Mouse (Mus musculus) midbrain, embryonic 13.5 days (tissue): ENCODE measurements around the gene Nsd1. TPM values are rescaled to one million over a fixed set of nuclear protein-coding genes. Genes with fewer than 3 reads are reported as not detected.
"Not testable (repeated sequence)": the region's sequence is repeated elsewhere in the genome, so short reads cannot be mapped to it uniquely, and the experiment has no call there.

Source experiments
- ATAC-seq: fragments of 200-750 bp; cut with Nextera tagmentation; 2 replicates; pipeline ENCODE4 v1.8.0; 2017; ENCODE audit warnings: mild to moderate bottlenecking, moderate TSS enrichment, moderate library complexity
- H3K27ac ChIP-seq: fragments of 300-500 bp; sonication (generic); 2 replicates; pipeline ENCODE4 v1.5.1; 2015; ENCODE audit warnings: inconsistent platforms, mild to moderate bottlenecking, moderate library complexity
- H3K27me3 ChIP-seq: fragments of 300-500 bp; sonication (generic); 2 replicates; pipeline ENCODE4 v1.6.1; 2015; ENCODE audit warnings: mild to moderate bottlenecking, inconsistent platforms
- H3K36me3 ChIP-seq: fragments of 300-500 bp; sonication (generic); 2 replicates; pipeline ENCODE4 v1.6.1; 2015; ENCODE audit warnings: mild to moderate bottlenecking, inconsistent platforms
- H3K4me1 ChIP-seq: fragments of 300-500 bp; sonication (generic); replicated peaks from 2 replicates; pipeline ENCODE4 v1.6.1; 2015; ENCODE audit warnings: inconsistent platforms
- H3K4me2 ChIP-seq: fragments of 300-500 bp; sonication (generic); replicated peaks from 2 replicates; pipeline ENCODE4 v1.6.1; 2015; ENCODE audit warnings: moderate library complexity, mild to moderate bottlenecking, inconsistent platforms
- H3K4me3 ChIP-seq: fragments of 300-500 bp; sonication (generic); replicated peaks from 2 replicates; pipeline ENCODE4 v1.5.1; 2015; ENCODE audit warnings: mild to moderate bottlenecking, inconsistent platforms
- H3K9ac ChIP-seq: fragments of 300-500 bp; sonication (generic); replicated peaks from 2 replicates; pipeline ENCODE4 v1.6.1; 2015; ENCODE audit warnings: mild to moderate bottlenecking, inconsistent platforms
- H3K9me3 ChIP-seq: fragments of 300-500 bp; sonication (generic); 2 replicates; pipeline ENCODE4 v1.6.1; 2016; ENCODE audit warnings: mild to moderate bottlenecking, inconsistent platforms
- WGBS: fragments of 180-500 bp; shearing (Covaris S2); methylation state at CpG from one replicate; pipeline ENCODE4 v1.1.7; 2015; 5-methylcytosine and 5-hydroxymethylcytosine counted together
- polyA plus RNA-seq: library from polyadenylated mRNA; unstranded; fragments of >200 nt; fragmentation: Nextera tagmentation; extraction: Ambion mirVana; gene quantifications from 2 replicates; pipeline ENCODE4 v1.2.1, GENCODE M21; 2015

Nsd1 gene
- polyA plus RNA-seq, 1 experiment from 2014 or later = 75.1 TPM

DNA sequence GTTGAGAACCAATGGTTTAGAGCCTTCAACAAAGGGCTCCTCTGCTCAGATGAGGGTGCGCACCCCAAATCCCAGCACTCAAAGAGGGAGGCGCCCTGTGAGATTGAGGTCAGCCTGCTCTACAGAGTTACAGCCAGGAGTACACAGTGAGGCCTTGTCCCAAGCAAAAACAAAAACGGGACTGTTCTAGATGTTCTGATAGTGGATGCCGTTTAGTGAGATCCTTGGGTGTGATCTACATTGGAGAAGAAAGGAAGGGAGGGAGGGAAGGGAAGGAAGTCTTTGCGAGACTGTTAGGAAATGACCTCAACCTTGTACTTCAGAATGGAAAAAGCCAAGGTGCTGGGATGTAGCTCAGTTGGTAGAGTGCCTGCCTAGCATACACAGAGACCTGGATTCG lies 33.3 kb upstream of the Nsd1 start:
- Histone ChIP-seq H3K4me1 (peaks cover 14% of the 10 kb centered on the region), H3K36me3 (no peaks in the 10 kb centered on the region), H3K9ac (no peak overlapping the region), H3K4me3 (no peak overlapping the region), H3K27ac (no peak overlapping the region), H3K9me3 (no peaks in the 10 kb centered on the region), H3K4me2 (no peak overlapping the region), H3K27me3 (peaks cover 3% of the 10 kb centered on the region; the same call in 1 of the 2 replicates)
- ATAC-seq = no peak
- 93% methylated on average over 6 of the region's 6 CpGs for WGBS

DNA sequence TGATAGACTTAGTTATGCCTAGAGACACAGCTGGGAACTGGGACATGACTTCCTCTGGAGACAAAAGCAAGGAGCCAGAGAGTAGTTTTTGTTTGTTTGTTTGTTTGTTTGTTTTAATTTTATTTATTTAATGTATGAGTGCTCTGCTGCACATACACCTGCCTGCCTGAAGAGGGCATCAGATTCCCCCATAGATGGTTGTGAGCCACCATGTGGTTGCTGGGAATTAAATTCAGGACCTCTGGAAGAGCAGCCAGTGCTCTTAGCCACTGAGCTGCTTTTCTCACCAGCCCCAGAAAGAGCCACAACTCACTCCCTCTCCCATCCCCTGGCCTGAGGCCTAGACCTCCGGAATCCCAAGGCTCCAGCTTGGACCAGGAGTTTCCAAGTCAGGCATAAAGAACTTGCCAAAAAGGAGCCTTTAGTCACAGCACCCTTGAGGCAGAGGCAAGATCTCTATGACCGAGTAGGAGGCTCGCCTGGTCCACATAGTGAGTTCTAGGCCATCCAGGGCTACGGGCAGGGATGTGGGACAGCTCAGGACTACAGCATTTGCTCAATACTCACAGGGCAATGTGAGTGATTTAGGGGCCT lies 31.6 kb upstream of the Nsd1 start:
- no peaks in the 10 kb centered on the region for H3K9me3 ChIP-seq
- 63% methylated on average over 4 of the region's 4 CpGs for WGBS
- H3K27me3 ChIP-seq = no peaks in the 10 kb centered on the region
- ATAC-seq = no peak; the same call in 1 of the 2 replicates
- H3K4me3 ChIP-seq = no peak overlapping the region
- no peak overlapping the region for H3K27ac ChIP-seq
- H3K9ac ChIP-seq = no peak overlapping the region
- H3K36me3 ChIP-seq = no peaks in the 10 kb centered on the region
- H3K4me1 ChIP-seq = peaks cover 6% of the 10 kb centered on the region
- no peak overlapping the region for H3K4me2 ChIP-seq

DNA sequence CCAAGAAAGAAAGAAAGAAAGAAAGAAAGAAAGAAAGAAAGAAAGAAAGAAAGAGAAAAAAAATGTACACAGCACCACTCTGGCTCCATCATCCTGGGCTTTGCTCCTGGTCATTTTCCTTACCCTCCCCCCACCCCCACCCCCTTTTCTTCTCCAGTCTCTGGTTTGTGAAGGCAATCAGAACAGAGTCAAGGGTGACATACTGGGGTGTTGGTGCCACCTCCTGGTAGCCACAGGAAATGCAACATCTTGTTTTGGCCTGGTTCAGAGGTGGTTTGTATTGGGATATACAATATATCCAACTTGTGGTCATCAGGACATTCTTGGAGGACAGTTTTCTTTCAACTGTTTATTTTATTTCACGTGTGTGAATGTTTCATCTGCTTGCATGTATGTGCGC lies 31.0 kb upstream of the Nsd1 start:
- H3K36me3 ChIP-seq = no peaks in the 10 kb centered on the region
- peak; percentile 21; the same call in 1 of the 2 replicates for ATAC-seq
- H3K9ac ChIP-seq = no peak overlapping the region
- H3K9me3 ChIP-seq = no peaks in the 10 kb centered on the region
- peaks cover 6% of the 10 kb centered on the region for H3K4me1 ChIP-seq
- H3K27ac ChIP-seq = no peak overlapping the region
- H3K4me3 ChIP-seq = no peak overlapping the region
- H3K27me3 ChIP-seq = no peaks in the 10 kb centered on the region
- no peak overlapping the region for H3K4me2 ChIP-seq
- 36% methylated on average over 2 of the region's 2 CpGs for WGBS

DNA sequence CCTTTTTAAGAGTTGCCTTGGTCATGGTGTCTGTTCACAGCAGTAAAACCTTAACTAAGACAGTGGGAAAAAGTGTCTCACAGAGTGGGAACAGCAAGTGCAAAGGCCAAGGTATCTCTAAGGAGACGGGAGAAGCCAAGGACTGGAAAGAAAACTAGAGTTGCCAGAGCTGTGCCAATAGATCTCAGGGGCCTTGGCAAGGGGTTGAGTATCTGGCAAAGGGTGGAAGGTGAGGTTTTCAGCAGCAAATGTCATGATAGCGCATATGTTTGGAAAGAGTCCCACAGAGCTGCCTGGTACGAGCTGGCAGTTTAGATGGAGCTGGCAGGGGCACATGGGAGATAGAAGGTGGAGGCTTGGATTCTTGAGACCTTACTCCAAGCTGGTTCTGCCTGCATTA lies 30.0 kb upstream of the Nsd1 start:
- H3K27me3 ChIP-seq = no peaks in the 10 kb centered on the region
- H3K9me3 ChIP-seq = no peaks in the 10 kb centered on the region
- H3K27ac ChIP-seq = no peak overlapping the region
- no peak overlapping the region for H3K9ac ChIP-seq
- H3K36me3 ChIP-seq = no peaks in the 10 kb centered on the region
- H3K4me2 ChIP-seq = no peak overlapping the region
- no peak for ATAC-seq
- peaks cover 6% of the 10 kb centered on the region for H3K4me1 ChIP-seq
- 93% methylated on average over 3 of the region's 3 CpGs for WGBS
- no peak overlapping the region for H3K4me3 ChIP-seq

DNA sequence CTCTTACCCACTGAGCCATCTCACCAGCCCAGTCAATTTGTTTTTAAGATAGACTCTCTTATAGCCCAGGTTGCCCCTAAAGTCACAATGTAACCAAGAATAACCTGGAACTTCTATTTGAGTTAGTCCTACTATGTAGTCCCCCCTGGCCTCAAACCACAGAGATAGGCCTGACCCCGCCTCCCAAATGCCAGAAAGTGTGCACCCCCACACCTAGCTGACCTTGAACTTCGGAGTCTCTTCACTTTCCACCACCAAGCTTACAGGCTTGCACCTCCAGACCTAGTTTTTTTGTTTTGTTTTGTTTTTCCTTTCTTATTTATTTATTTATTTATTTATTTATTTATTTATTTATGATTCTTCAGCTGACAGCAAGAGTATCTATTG lies 27.8 kb upstream of the Nsd1 start:
- WGBS = 79% methylated on average over 2 of the region's 2 CpGs
- Histone ChIP-seq H3K9ac (no peak overlapping the region), H3K9me3 (no peaks in the 10 kb centered on the region), H3K4me1 (peaks cover 6% of the 10 kb centered on the region), H3K27me3 (no peaks in the 10 kb centered on the region), H3K36me3 (no peaks in the 10 kb centered on the region), H3K27ac (peak overlapping the region; percentile 75; the same call in 1 of the 2 replicates), H3K4me2 (peak overlapping the region; percentile 53; the same call in 1 of the 2 replicates), H3K4me3 (0 out of 2 replicates have a peak overlapping the region, but pooled peaks have one; percentile 27)
- no peak for ATAC-seq

DNA sequence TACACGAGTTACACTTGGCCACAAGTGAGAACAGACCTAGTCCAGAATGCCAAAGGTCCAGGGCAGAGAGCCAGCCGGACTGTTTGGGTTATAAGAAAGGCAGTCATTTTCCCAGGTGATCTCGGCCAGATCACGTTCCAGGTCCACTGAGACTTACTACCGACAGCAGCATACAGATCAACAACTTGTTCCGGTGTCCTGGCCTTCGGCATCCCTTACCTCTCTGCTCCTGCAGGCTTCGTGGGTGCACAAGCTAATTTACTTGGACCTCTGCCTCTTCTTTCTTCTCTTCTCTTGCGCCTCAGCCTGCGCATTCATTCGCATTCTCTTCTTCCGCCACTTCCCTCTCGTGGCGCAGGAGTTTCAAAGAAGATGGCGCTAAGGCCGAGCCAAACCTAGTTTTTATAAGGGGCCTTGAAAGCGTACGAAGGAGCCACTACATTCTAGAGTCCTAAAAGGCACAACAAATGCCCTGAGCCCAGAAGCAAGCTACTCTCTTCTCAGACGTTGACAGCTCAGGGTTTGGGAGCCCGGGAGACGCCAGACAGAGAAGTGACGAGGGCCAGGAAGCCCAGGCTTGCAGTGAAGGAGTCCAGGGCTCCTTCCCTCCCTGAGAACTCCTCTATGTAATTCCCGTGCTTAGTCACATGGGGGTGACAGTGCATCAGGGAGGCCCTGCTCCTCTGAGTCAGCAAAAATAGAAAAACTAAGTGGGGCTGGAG lies 27.2 kb upstream of the Nsd1 start:
- no peaks in the 10 kb centered on the region for H3K9me3 ChIP-seq
- H3K27me3 ChIP-seq = no peaks in the 10 kb centered on the region
- peak; percentile 81 for ATAC-seq
- peaks cover 6% of the 10 kb centered on the region for H3K4me1 ChIP-seq
- no peaks in the 10 kb centered on the region for H3K36me3 ChIP-seq
- 2% methylated on average over 23 of the region's 23 CpGs for WGBS
- H3K4me2 ChIP-seq = peak overlapping the region; percentile 53
- peak overlapping the region; percentile 52 for H3K9ac ChIP-seq
- peak overlapping the region; percentile 75 for H3K27ac ChIP-seq
- H3K4me3 ChIP-seq = peak overlapping the region; percentile 27

DNA sequence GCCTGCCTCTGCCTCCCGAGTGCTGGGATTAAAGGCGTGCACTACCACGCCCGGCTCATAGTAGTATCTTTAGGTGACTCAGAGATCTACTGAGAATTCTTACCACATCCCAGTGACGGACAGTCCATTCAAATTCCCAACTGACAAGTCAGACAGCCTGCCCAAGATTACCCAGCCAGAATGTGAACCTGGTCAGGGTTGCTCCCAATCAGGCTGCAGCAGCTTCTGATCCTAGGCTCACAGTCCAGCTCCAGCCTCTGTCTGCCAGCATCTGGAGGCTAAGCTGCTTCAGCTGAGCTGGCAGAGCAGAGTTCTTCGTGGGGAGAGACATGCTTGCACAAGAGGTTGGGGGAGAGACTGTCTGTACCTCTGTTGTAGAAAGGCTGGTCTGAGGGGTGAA lies 26.2 kb upstream of the Nsd1 start:
- Histone ChIP-seq H3K9ac (no peak overlapping the region), H3K4me2 (no peak overlapping the region), H3K9me3 (no peaks in the 10 kb centered on the region), H3K4me3 (no peak overlapping the region), H3K36me3 (no peaks in the 10 kb centered on the region), H3K27me3 (no peaks in the 10 kb centered on the region), H3K27ac (no peak overlapping the region), H3K4me1 (peaks cover 6% of the 10 kb centered on the region)
- WGBS = 88% methylated on average over 6 of the region's 6 CpGs
- no peak for ATAC-seq

DNA sequence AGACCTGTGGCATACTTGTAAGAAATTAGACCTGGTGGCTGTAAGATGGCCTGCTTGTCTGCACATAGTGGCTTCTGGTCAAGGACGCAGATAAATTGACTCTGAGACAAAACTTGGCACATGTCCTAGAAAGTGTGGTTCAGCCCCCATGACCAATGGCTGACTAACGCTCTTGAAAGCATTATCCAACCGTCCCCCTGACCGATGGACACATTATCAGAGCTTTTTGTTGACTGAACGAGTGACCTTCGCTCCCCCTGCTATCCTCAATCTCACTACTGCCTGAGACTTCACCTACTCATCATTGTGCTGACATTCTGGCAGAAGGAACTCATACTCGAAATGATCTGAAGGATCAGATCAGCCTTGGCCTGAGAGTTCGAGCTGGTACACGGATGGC lies 22.5 kb upstream of the Nsd1 start:
- H3K27ac ChIP-seq, ATAC-seq, H3K9me3 ChIP-seq, H3K27me3 ChIP-seq, H3K4me3 ChIP-seq, H3K36me3 ChIP-seq, H3K4me2 ChIP-seq, H3K9ac ChIP-seq: not testable (repeated sequence)
- peaks cover 21% of the 10 kb centered on the region for H3K4me1 ChIP-seq
- 42% methylated on average over 3 of the region's 9 CpGs for WGBS

DNA sequence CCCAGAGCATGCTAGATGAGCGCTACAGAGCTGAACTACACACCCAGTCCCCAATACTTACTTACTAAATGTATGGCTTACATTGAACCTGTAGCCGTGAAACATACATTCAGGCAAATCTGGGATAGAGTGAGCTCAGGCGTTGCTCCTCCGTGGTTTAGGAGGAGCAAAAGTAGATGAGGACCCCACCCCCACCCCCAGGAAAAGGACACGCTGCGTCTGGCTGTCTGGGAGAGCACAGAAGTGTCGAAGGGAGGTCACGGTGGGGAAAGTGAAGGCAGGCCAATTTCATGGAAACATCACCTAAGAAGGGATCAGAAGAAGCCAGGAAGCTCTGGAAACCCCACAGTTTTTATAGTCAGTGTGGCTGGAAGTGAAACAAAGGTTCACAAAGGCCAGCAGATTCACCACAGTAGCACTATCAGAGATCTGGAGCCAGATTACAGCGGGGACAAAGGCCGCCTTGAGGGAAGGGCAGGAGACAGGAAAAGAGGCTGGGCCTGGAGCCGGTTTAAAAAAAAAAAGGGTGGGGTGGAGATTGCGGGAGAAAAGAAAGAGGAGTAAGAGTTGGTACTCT lies 20.0 kb upstream of the Nsd1 start:
- WGBS = 2% methylated on average over 12 of the region's 12 CpGs
- Histone ChIP-seq H3K4me3 (peak overlapping the region; percentile 47), H3K27me3 (no peaks in the 10 kb centered on the region), H3K9me3 (no peaks in the 10 kb centered on the region), H3K27ac (peak overlapping the region; percentile 95), H3K36me3 (no peaks in the 10 kb centered on the region), H3K4me2 (peak overlapping the region; percentile 64), H3K4me1 (peaks cover 16% of the 10 kb centered on the region), H3K9ac (peak overlapping the region; percentile 83)
- peak; percentile 59 for ATAC-seq

DNA sequence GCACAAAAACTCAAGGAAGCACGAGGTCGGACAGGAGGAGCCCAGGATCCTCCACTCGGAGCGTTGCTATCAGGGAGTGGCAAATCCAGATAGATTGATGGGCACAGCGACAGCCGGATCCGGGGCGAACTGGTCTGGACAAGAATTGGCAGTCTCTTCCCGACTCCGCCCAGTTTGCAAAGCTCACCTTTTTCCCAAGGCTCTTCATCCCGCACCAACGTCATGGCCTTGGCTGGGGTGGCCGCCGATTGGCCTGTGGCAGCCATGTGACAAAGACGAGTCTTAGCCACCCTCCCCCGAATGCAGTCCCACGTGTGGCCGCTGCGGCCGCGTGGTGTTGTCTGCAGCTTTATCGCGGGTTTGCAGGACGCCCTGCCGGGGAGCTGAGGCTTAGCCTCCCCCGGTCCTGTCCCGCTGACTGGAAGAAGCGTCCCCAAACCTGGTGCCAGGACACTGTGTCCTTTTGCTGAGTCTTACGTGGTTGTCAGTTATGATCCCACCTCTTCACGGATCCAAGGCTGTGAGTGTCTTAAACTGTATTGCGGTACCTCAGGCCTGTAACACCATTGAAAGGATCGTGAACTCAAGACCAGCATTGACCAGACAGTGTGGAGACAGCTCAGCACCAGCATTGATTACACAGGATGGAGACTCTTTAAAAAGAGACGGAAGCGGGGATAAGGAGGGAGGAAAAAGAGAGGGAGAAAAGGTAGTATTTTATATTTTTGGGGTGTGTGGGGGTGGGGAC lies 19.3 kb upstream of the Nsd1 start:
- peak overlapping the region; percentile 83 for H3K9ac ChIP-seq
- peak overlapping the region; percentile 47 for H3K4me3 ChIP-seq
- H3K4me1 ChIP-seq = peaks cover 16% of the 10 kb centered on the region
- no peaks in the 10 kb centered on the region for H3K36me3 ChIP-seq
- H3K27ac ChIP-seq = peak overlapping the region; percentile 95
- peak; percentile 99 for ATAC-seq
- H3K4me2 ChIP-seq = peak overlapping the region; percentile 64
- WGBS = 2% methylated on average over 34 of the region's 34 CpGs
- no peaks in the 10 kb centered on the region for H3K9me3 ChIP-seq
- H3K27me3 ChIP-seq = no peaks in the 10 kb centered on the region

DNA sequence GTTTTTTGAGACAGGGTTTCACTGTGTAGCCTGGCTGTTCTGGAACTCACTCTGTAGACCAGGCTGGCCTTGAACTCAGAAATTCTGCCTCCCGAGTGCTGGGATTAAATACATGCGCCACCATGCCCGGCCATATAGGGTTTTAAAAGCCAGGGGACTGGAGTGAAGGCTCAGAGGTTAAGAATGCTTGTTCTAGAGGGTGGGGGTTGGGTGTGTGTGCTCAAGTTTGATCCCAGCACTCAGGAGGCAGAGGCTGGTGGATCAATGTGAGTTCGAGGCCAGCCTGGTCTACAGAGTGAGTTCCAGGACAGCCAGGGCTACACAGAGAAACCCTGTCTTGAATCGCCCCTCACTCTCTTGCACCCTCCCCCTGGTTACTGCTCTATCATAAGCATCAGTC lies 18.0 kb upstream of the Nsd1 start:
- no peak overlapping the region for H3K4me2 ChIP-seq
- WGBS = 87% methylated on average over 5 of the region's 5 CpGs
- H3K36me3 ChIP-seq = no peaks in the 10 kb centered on the region
- H3K4me3 ChIP-seq = no peak overlapping the region
- H3K4me1 ChIP-seq = peaks cover 16% of the 10 kb centered on the region
- H3K27me3 ChIP-seq = no peaks in the 10 kb centered on the region
- no peak overlapping the region for H3K27ac ChIP-seq
- no peak overlapping the region for H3K9ac ChIP-seq
- no peaks in the 10 kb centered on the region for H3K9me3 ChIP-seq
- ATAC-seq = no peak

DNA sequence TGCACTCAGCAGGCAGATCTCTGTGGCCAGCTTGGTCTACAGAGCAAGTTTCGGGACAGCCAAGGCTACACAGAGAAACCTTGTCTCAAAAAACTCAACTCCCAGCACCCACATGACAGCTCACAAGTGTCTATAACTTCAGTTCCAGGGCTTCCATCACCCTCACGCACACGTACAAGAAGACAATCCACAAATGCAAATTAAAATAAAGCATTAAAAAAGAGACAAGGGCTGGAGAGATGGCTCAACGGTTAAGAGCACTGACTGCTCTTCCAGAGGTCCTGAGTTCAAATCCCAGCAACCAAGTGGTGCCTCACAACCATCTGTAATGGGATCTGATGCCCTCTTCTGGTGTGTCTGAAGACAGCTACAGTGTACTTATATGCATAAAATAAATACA lies 6.8 kb upstream of the Nsd1 start:
- whole genome bisulfite sequencing = 87% methylated on average over 4 of the region's 4 CpGs
- H3K27me3 ChIP-seq = not testable (repeated sequence)

More for the DNA sequence above, 6.8 kb upstream of the Nsd1 start:
- not testable (repeated sequence) for H3K4me2 ChIP-seq, H3K4me1 ChIP-seq, ATAC-seq, H3K9ac ChIP-seq, H3K9me3 ChIP-seq, H3K27ac ChIP-seq, H3K36me3 ChIP-seq, H3K4me3 ChIP-seq
